Mouse (Mus musculus): ENCODE results near the gene Wdr5.
"Not testable (repeated sequence)": the region's sequence is repeated elsewhere in the genome, so short reads cannot be mapped to it uniquely, and the experiment has no call there.

Gene Wdr5

DNA sequence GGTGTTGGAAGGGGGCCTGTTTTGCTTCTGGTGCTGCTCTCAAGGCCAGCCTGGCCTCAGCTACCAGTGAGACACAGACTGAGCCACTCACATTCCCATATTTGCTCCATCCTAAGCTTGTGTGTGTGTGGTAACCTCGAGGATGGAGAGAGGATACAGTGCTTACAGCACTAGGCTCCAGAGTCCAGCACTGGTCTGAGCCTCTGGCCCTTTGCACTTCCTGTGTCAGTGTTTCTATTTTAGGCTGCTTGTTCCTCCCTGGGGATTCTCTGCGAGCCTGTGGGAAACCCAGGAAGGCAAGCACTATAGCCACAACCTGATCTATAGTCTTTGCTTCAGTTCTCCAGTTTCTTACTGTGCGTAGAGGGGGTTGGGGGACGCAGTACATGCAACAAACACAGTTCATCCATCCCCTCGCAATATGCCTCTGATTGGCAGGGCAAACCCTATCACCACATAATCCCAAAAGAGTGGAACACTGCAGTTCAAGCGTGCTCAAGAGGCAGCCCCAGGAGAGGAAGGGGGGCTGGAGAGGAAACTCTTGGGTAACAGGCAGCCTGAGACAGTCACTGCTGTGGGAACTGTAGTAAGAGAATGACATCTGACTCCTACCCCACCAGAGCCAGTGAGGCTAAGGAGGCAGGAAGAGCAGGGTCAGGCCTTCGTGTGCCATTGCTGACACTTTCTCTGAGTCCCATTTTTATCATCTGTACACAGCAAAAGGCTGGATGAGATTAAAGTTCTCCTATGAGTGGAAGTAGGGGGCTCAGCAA lies 10.7 kb upstream of the Wdr5 start:
- peak; percentile 51 for DNase-seq

- DNase-seq: peak; percentile 66
These were observed 9.4 kb upstream of the Wdr5 start for GRCm38 (mm10) chr2:27505539-27505938.

DNA sequence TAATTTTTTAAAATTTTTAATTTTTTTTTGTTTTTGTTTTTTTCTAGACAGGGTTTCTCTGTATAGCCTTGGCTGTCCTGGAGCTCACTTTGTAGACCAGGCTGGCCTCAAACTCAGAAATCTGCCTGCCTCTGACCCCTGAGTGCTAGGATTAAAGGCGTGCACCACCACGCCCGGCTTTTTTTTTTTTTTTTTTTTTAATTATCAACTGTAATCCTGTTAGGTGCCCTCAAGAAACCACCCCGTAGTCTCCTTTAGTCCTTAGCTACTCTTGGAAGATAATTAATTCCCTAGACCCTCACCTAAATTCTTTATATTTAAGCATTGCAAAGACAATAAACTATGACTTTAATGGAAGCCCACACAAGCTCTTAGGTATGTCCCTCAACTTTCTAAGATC lies 8.3 kb upstream of the Wdr5 start:
- not testable (repeated sequence) for DNase-seq

GRCm38 (mm10) chr2:27507562-27507961 lies 7.4 kb upstream of the Wdr5 start, which contains the start of gene Brd3:
Brd3 (minus strand) TSS chr2:27507662.
- DNase-seq: no peak

- DNase-seq: no peak
These were observed 4.3 kb upstream of the Wdr5 start for GRCm38 (mm10) chr2:27510706-27511105.

DNA sequence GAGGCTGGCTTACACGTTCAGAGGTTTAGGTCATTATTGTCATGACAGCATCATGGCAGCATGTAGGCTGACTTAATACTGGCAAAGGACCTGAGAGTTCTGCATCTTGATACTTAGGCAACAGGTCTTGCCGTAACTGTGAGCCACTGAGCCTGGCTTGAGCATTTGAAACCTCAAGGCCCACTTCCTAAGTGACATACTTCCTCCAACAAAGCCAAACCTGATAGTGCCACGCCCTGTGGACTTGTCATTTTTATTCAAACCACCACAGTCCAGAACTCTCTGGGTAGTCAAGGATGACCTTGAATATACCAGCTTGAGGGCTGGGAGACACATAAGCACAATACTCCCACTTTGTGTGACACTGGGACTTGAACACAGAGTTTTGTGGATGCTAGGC lies 2.0 kb upstream of the Wdr5 start:
- DNase-seq: no peak

DNA sequence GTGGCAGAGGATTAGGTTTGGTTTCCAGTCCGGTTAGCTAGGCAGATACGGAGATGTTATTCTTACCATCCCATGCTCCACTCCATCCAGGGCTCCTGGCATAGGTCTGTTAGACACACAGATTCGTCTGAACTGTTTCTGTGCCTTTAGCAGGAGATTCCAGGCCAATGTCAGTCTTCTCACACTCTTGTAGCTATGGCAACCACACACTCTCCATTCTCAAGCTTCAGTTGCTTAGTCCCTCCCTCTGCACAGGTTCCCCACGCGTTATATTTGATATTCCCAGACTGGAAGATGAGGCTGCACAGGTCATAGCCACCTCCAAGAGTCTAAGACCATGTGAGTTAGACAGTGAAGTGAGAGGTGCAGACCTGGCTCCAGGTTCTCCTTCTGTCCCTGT lies 1.1 kb upstream of the Wdr5 start:
- DNase-seq: no peak

DNA sequence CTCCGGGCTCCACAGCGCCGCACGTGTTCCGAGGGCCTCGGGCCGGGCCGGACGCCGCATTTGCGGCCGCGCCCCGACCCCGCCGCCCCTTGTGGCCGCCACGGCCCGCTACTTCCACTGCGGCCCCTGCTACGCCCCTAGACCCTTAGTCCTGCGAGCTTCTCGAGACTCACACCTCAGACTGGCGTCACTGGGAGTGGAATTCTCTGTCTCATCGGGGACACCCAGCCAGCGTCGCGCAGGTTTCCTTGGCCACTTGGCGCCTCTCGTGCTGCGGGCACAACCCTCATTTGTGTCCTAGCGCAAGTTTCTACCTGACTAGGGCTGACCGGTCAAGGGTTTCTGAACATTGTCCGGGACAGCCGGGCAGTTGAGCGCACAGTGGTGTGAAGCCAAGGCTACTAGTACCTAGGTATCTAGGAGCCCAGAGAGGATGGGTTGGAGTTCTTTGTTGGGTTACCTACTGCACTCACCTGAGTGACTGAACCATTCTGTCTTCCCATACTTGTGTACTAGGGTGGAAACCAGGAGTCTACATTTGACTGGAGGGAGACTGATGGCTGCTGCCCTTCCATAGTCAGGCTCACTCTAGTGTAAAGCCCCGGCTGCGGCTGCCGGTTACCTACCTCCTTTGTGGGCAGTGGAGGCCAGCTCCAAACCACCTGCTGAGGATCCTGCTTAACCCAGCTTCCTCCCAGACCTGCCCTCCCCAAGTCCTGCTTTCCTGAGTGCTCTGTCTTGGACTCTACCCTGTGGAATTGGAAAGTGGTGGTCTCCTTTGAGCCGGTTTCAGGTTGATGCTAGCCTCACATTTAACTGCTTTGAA lies 597 bp downstream of the Wdr5 start:
- peak; percentile 55 for DNase-seq

- DNase-seq: no peak
These were observed 1.3 kb downstream of the Wdr5 start for GRCm38 (mm10) chr2:27516289-27516688.

GRCm38 (mm10) chr2:27518283-27518682 lies 3.3 kb downstream of the Wdr5 start:
- DNase-seq: no peak

GRCm38 (mm10) chr2:27538455-27539330 lies 23.7 kb downstream of the Wdr5 start:
- DNase-seq: not testable (repeated sequence)

DNA sequence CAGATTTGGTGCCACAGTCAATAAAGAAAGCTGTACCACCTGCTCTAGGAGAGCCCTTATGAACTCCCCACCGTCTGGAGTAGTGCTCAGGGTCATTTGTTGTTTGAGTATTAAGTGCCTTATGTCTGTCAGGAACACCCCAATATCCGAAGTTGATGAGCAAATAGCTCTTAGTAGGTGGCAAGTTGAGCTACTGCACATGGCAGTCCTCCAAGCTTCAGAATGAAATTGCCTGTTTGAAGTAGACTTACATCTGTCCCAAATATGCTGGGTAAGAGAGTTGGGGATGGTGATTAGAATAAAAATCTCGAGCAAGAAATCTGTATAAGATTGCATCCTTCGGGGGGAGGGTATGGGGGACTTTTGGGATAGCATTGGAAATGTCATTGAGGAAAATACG lies 24.4 kb downstream of the Wdr5 start:
- no peak for DNase-seq

DNA sequence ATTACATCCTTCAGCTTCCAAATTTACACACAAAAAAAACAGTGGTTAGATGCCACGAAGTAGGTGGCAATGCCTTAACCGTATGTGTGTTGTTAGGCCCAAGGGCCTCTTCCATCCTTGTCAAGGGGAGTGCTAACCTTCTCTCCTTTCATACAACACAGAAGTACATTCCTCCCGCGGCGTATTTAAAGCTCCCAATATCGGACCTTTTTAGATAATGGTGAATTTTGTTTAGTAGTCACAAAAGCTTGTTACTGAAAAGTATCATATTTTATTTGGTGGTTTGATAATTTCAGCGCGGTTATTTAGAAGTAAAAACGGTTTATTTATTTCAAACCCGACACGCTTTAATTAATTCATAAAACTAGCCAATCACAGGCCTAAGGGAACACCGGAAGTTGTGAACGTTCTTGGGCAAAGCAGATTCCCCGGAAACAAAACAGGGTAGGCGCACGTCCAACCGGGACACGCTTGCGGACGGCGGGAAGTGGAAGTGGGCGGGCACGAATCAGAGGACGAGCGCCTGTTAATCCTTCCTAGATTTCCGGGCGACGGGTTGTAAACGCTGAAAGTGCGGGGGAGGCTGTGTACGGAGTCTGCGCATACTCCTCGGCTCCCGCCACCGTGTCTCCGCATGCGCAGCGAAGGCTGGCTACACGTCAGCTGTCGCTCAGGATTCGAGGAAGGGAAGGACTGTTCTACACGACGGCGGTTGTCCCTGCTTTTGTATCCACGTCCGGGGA lies 25.0 kb downstream of the Wdr5 start:
- DNase-seq: peak; percentile 99

DNA sequence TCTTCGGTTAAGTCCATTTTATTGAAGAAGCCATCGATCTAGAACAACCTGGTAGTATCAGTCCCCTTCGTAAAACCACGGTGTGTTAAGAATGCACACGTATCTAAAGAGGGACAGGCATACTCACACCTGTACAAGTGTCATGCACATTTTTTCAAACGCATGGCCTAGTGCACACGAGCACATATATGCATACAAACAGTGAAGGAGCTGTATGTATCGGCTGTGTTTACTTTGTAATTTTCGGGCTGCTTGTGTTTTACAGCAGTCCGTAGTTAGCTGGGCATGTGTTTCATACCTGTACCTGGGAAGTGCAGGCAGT lies 25.5 kb downstream of the Wdr5 start:
- no peak for DNase-seq

DNA sequence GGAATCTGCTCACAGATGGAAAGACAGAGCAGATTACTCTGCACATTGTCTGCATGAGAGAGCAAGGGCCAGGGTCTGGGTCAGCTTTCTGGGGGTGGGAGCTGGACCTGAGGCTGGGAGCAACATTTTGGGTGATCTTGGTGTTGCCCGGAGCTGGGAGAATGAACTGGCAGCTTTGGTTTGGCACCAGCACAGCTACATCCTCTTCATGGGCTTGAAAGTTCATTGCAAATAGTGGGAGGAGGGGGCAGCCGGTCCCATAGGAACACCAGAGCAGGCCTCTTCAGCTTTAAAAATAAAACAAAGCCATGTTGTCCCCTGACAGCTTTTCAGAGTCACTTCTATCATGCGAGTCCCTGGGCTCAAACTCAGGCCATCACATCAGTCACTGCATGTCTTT lies 26.3 kb downstream of the Wdr5 start:
- DNase-seq: no peak

- no peak for DNase-seq
These were observed 29.7 kb downstream of the Wdr5 start for GRCm38 (mm10) chr2:27544613-27545012.

GRCm38 (mm10) chr2:27545517-27545916 lies 30.6 kb downstream of the Wdr5 start:
- not testable (repeated sequence) for DNase-seq

- DNase-seq: not testable (repeated sequence)
These were observed 31.1 kb downstream of the Wdr5 start for GRCm38 (mm10) chr2:27546041-27546440.

DNA sequence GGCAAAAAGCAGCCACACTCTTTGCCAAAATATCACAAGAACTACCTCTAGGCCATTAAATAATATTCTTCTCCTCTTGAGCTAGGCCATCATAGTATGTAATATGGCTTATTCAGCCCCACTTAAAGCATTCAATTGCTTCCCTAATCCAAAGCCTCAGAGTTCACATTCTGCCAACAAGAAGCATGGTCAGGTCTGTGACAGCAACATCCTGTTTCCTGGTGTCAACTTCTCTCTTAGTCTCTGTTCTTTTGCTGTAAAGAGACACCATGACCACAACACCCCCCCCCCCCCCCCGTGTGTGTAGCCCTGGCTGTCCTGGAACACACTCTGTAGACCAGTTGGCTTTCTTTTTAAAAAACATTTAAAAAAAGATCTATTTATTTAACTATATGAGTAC lies 32.4 kb downstream of the Wdr5 start:
- no peak for DNase-seq

DNA sequence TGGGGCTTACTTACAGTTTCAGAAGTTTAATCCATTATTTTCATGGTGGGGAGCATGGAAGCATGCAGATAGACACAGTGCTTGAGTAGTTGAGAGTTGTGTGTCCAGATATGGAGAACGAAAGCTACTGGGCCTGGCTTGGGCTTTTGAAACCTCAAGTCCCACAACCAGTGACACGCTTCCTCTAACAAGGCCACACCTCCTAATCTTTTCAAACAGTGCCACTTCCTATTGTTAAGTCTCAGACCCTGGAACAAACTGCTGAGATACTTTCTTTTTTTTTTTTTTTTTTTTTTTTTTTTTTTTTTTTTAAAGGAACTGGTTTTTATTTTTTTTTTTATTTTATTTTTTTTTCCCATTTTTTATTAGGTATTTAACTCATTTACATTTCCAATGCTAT lies 33.0 kb downstream of the Wdr5 start:
- DNase-seq: no peak

DNA sequence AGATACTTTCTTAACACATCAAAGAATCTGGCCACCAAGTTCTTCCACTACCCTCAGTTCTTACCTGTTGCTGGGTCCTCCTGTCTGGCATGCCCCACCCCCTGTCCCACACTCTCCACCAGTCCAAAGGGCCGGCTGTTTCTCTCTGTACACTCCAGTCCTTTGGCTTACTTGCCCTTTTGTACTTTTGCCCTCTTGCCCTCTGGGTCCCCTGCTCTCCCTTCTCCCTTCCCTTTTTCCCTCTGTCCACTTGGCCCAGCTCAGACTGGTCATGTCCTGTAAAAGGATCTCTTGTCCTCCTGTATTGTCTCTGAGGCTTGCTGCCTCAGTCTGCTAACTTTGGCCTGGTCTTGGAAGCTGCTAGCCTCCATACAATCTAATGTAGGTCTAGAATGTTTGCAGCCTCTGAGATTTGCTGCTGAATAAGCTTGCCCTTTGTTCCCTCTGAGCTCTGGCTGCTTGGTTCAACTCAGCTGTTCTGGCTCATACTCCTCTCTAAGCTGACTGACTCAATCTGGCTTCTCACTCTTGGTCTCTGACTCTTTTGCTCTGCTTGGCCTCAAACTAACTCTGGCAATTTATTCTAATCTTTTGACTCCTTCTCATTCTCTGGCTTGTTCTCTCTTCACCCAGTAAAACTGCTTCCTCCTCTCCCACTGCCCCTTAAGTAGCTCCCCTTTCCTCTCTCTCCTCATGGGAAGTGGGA lies 33.9 kb downstream of the Wdr5 start:
- DNase-seq: no peak
